Mouse (Mus musculus): Measurements from ENCODE around the gene Crtc3. TPM values are rescaled to one million over a fixed set of nuclear protein-coding genes. Genes with fewer than 3 reads are reported as not detected.
A peak's percentile ranks its signal among the peaks of the same experiment; 100 is the strongest.

The Crtc3 gene
- polyA plus RNA-seq, 1 experiment from 2014 or later: 4.1 TPM

DNA sequence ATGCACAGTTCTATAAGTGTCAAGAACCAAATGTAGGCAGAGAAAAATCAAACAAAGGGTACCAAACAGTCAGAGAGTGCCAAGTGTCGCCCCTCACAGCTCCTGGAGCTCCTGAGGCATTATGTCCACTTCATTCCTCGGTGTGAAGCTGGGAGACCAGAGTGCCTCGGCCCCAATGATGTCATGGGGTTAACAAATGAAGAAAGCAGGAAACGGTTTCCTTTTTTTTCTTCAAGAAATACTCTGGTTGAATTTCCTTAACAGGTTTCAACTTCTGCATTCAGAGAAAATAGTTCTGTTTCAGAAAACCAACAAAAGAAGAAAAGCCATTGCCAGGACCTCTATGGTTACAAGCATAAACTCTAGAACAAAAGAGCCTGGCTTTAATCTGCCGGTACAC lies 36.4 kb downstream of the Crtc3 start:
- Histone ChIP-seq H3K9ac (replicated peaks) (no peak overlapping the region), H3K9me3 (ENCODE audit: low read length) (no peaks in the 10 kb centered on the region), H3K27me3 (ENCODE audit: insufficient read depth, low read length) (no peaks in the 10 kb centered on the region), H3K4me1 (ENCODE audit: insufficient read depth) (peaks cover 35% of the 10 kb centered on the region), H3K4me2 (ENCODE audit: low read depth, low read length) (peak overlapping the region; percentile 4), H3K36me3 (replicated peaks; ENCODE audit: insufficient read depth, low read length) (no peaks in the 10 kb centered on the region), H3K4me3 (ENCODE audit: low read depth, low read length) (no peak overlapping the region), H3K27ac (ENCODE audit: low read depth) (peak overlapping the region; percentile 24)
- TF ChIP-seq CTCF (IDR thresholded peaks at IDR 0.05; ENCODE audit: low read depth): no peak
- no peak for TF ChIP-seq EP300 (IDR thresholded peaks at IDR 0.05; ENCODE audit: low read depth)
- WGBS (ENCODE audit: insufficient replicate concordance): 36% methylated on average over 5 of the region's 5 CpGs
- ATAC-seq (no peak), DNase-seq (no peak)

DNA sequence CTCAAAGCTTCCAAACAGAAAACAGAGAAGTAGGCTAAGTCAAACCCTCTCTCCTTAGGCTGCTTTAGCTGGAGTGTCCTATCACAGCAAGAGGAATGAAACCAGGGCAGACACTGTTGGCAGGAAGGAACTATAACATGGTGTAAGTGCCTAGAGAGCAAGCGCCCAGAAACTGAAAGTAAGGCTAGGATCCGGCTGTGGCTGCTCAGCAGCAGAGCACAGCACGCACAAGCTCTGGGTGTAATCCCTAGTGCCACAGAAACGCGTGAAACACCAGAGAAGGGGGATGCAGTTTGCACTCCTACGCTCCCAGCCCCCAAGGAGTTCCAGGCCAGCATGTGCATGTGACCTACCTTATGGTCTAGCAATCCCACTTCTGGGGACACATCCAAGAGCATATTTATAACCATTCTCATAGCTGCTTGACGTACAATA lies 41.2 kb downstream of the Crtc3 start:
- peak overlapping the region; percentile 21; the same call in 1 of the 2 replicates for H3K4me3 ChIP-seq (ENCODE audit: low read depth, low read length)
- peak; percentile 46 for DNase-seq

GRCm38 (mm10) chr7:80646093-80647025 lies 42.3 kb downstream of the Crtc3 start:
- DNase-seq (no peak), ATAC-seq (peak; percentile 51; the same call in 1 of the 2 replicates)
- H3K9ac ChIP-seq (replicated peaks): no peak overlapping the region
- H3K9me3 ChIP-seq (ENCODE audit: low read length): no peaks in the 10 kb centered on the region
- no peak overlapping the region for H3K4me2 ChIP-seq (ENCODE audit: low read depth, low read length)
- no peaks in the 10 kb centered on the region for H3K36me3 ChIP-seq (replicated peaks; ENCODE audit: insufficient read depth, low read length)
- no peaks in the 10 kb centered on the region for H3K27me3 ChIP-seq (ENCODE audit: insufficient read depth, low read length)
- no peak for TF ChIP-seq CTCF (IDR thresholded peaks at IDR 0.05; ENCODE audit: low read depth)
- TF ChIP-seq EP300 (IDR thresholded peaks at IDR 0.05; ENCODE audit: low read depth): peak; percentile 82; the same call in 1 of the 2 replicates
- H3K4me3 ChIP-seq (ENCODE audit: low read depth, low read length): no peak overlapping the region
- whole genome bisulfite sequencing (ENCODE audit: insufficient replicate concordance): 54% methylated on average over 10 of the region's 10 CpGs
- peaks cover 29% of the 10 kb centered on the region for H3K4me1 ChIP-seq (ENCODE audit: insufficient read depth)
- no peak overlapping the region for H3K27ac ChIP-seq (ENCODE audit: low read depth)

More for the DNA sequence above, 41.2 kb downstream of the Crtc3 start:
- peak overlapping the region; percentile 68 for H3K27ac ChIP-seq (ENCODE audit: low read depth)
- no peak for TF ChIP-seq CTCF (IDR thresholded peaks at IDR 0.05; ENCODE audit: low read depth)
- no peak for TF ChIP-seq EP300 (IDR thresholded peaks at IDR 0.05; ENCODE audit: low read depth)
- peak overlapping the region; percentile 63 for H3K4me2 ChIP-seq (ENCODE audit: low read depth, low read length)
- H3K36me3 ChIP-seq (replicated peaks; ENCODE audit: insufficient read depth, low read length): no peaks in the 10 kb centered on the region
- H3K9ac ChIP-seq (replicated peaks): peak overlapping the region; percentile 21
- peak; percentile 36; the same call in 1 of the 2 replicates for ATAC-seq
- no peaks in the 10 kb centered on the region for H3K9me3 ChIP-seq (ENCODE audit: low read length)
- H3K27me3 ChIP-seq (ENCODE audit: insufficient read depth, low read length): no peaks in the 10 kb centered on the region
- 31% methylated on average over 7 of the region's 7 CpGs for WGBS (ENCODE audit: insufficient replicate concordance)
- H3K4me1 ChIP-seq (ENCODE audit: insufficient read depth): peaks cover 22% of the 10 kb centered on the region

- no peaks in the 10 kb centered on the region for H3K36me3 ChIP-seq (replicated peaks; ENCODE audit: insufficient read depth, low read length)
- TF ChIP-seq EP300 (IDR thresholded peaks at IDR 0.05; ENCODE audit: low read depth) (no peak), CTCF (IDR thresholded peaks at IDR 0.05; ENCODE audit: low read depth) (no peak)
- H3K9ac ChIP-seq (replicated peaks): no peak overlapping the region
- 49% methylated on average over 8 of the region's 8 CpGs for WGBS (ENCODE audit: insufficient replicate concordance)
- peaks cover 40% of the 10 kb centered on the region for H3K4me1 ChIP-seq (ENCODE audit: insufficient read depth)
- no peak overlapping the region for H3K4me2 ChIP-seq (ENCODE audit: low read depth, low read length)
- H3K9me3 ChIP-seq (ENCODE audit: low read length): no peaks in the 10 kb centered on the region
- H3K27me3 ChIP-seq (ENCODE audit: insufficient read depth, low read length): no peaks in the 10 kb centered on the region
- DNase-seq (no peak), ATAC-seq (no peak)
- no peak overlapping the region for H3K4me3 ChIP-seq (ENCODE audit: low read depth, low read length)
- no peak overlapping the region for H3K27ac ChIP-seq (ENCODE audit: low read depth)
Observed at GRCm38 (mm10) chr7:80642976-80643666, 45.6 kb downstream of the Crtc3 start.

GRCm38 (mm10) chr7:80642552-80642951 lies 46.1 kb downstream of the Crtc3 start:
- TF ChIP-seq CTCF (IDR thresholded peaks at IDR 0.05; ENCODE audit: low read depth) (no peak), EP300 (IDR thresholded peaks at IDR 0.05; ENCODE audit: low read depth) (no peak)
- Histone ChIP-seq H3K27ac (ENCODE audit: low read depth) (0 out of 2 replicates have a peak overlapping the region, but pooled peaks have one; percentile 62), H3K4me1 (ENCODE audit: insufficient read depth) (peaks cover 43% of the 10 kb centered on the region), H3K9me3 (ENCODE audit: low read length) (no peaks in the 10 kb centered on the region), H3K4me2 (ENCODE audit: low read depth, low read length) (no peak overlapping the region), H3K9ac (replicated peaks) (no peak overlapping the region), H3K27me3 (ENCODE audit: insufficient read depth, low read length) (no peaks in the 10 kb centered on the region), H3K4me3 (ENCODE audit: low read depth, low read length) (no peak overlapping the region), H3K36me3 (replicated peaks; ENCODE audit: insufficient read depth, low read length) (no peaks in the 10 kb centered on the region)
- no peak for ATAC-seq
- DNase-seq: no peak
- 35% methylated on average over 5 of the region's 5 CpGs for WGBS (ENCODE audit: insufficient replicate concordance)

- 0 out of 2 replicates have a peak overlapping the region, but pooled peaks have one; percentile 11 for H3K9ac ChIP-seq (replicated peaks)
- DNase-seq: no peak
- ATAC-seq: peak; percentile 10; the same call in 1 of the 2 replicates
- no peak for TF ChIP-seq CTCF (IDR thresholded peaks at IDR 0.05; ENCODE audit: low read depth)
- no peak for TF ChIP-seq EP300 (IDR thresholded peaks at IDR 0.05; ENCODE audit: low read depth)
- H3K4me1 ChIP-seq (ENCODE audit: insufficient read depth): peaks cover 44% of the 10 kb centered on the region
- no peaks in the 10 kb centered on the region for H3K27me3 ChIP-seq (ENCODE audit: insufficient read depth, low read length)
- no peak overlapping the region for H3K4me3 ChIP-seq (ENCODE audit: low read depth, low read length)
- 58% methylated on average over 7 of the region's 7 CpGs for WGBS (ENCODE audit: insufficient replicate concordance)
- peak overlapping the region; percentile 42 for H3K4me2 ChIP-seq (ENCODE audit: low read depth, low read length)
- peak overlapping the region; percentile 62 for H3K27ac ChIP-seq (ENCODE audit: low read depth)
- H3K36me3 ChIP-seq (replicated peaks; ENCODE audit: insufficient read depth, low read length): no peaks in the 10 kb centered on the region
- no peaks in the 10 kb centered on the region for H3K9me3 ChIP-seq (ENCODE audit: low read length)
Observed at GRCm38 (mm10) chr7:80641899-80642298, 46.8 kb downstream of the Crtc3 start.

Measured in liver, postnatal 0 days (tissue).